Mouse (Mus musculus) kidney, adult 2 months (tissue): ENCODE results near the gene Slc30a3.

Experiments
- CTCF ChIP-seq: fragments of 200-500 bp; conservative IDR thresholded peaks from 2 replicates; pipeline ENCODE4 v1.5.1; 2011; ENCODE audit warnings: low read depth, mild to moderate bottlenecking, control low read depth, low read length, moderate library complexity, mixed read lengths; ENCODE audit not compliant: insufficient read depth, insufficient read length
- POLR2A ChIP-seq: fragments of 200-500 bp; IDR thresholded peaks from one replicate; pipeline ENCODE4 v1.6.1; 2011; ENCODE audit warnings: low read depth, low read length, control low read depth

GRCm38 (mm10) chr5:31153516-31154151 is 45.6 kb upstream of the Slc30a3 start:
- TF ChIP-seq CTCF (no peak), POLR2A (no peak)
